Mouse (Mus musculus) neural tube, embryonic 11.5 days (tissue): ENCODE data around the gene Agbl2. TPM values are rescaled to one million over a fixed set of nuclear protein-coding genes. Genes with fewer than 3 reads are reported as not detected.
A peak's percentile ranks its signal among the peaks of the same experiment; 100 is the strongest.

Experiments
- ATAC-seq: fragments of 200-750 bp; cut with Nextera tagmentation; 2 replicates; pipeline ENCODE4 v1.8.0; 2017; ENCODE audit warnings: moderate number of reproducible peaks, mild to moderate bottlenecking, moderate TSS enrichment, moderate library complexity; ENCODE audit not compliant: insufficient read depth, low FRiP score, low TSS enrichment
- DNase-seq: peaks from one replicate; pipeline ENCODE4 v3.0.0-alpha.2; 2015; ENCODE audit warnings: low spot score
- H3K27ac ChIP-seq: fragments of 300-500 bp; sonication (generic); 2 replicates; pipeline ENCODE4 v1.5.1; 2014; ENCODE audit warnings: low read depth, mild to moderate bottlenecking, low read length
- H3K27me3 ChIP-seq: fragments of 300-500 bp; sonication (generic); 2 replicates; pipeline ENCODE4 v1.6.1; 2014; ENCODE audit warnings: mild to moderate bottlenecking, low read length, mixed read lengths; ENCODE audit not compliant: control insufficient read depth, insufficient read depth
- H3K36me3 ChIP-seq: fragments of 300-500 bp; sonication (generic); 2 replicates; pipeline ENCODE4 v1.6.1; 2014; ENCODE audit warnings: mild to moderate bottlenecking, low read length, moderate library complexity, mixed read lengths; ENCODE audit not compliant: control insufficient read depth, insufficient read depth
- H3K4me1 ChIP-seq: fragments of 300-500 bp; sonication (generic); 2 replicates; pipeline ENCODE4 v1.6.1; 2014; ENCODE audit warnings: low read length, mixed read lengths; ENCODE audit not compliant: control insufficient read depth, insufficient read depth
- H3K4me2 ChIP-seq: fragments of 300-500 bp; sonication (generic); 2 replicates; pipeline ENCODE4 v1.6.1; 2014; ENCODE audit warnings: low read depth, mild to moderate bottlenecking, moderate library complexity
- H3K4me3 ChIP-seq: fragments of 300-500 bp; sonication (generic); 2 replicates; pipeline ENCODE4 v1.5.1; 2014; ENCODE audit warnings: low read depth, low read length
- H3K9ac ChIP-seq: fragments of 300-500 bp; sonication (generic); 2 replicates; pipeline ENCODE4 v1.6.1; 2014; ENCODE audit warnings: mild to moderate bottlenecking, low read length
- H3K9me3 ChIP-seq: fragments of 300-500 bp; sonication (generic); 2 replicates; pipeline ENCODE4 v1.6.1; 2016; ENCODE audit warnings: low read length; ENCODE audit not compliant: control insufficient read depth
- WGBS: fragments of 180-500 bp; shearing (Covaris S2); extraction: QIAGEN DNeasy Blood & Tissue Kit; methylation state at CpG from one replicate; pipeline ENCODE4 v1.1.7; 2014; 5-methylcytosine and 5-hydroxymethylcytosine counted together
- polyA plus RNA-seq: library from polyadenylated mRNA; unstranded; fragments of >200 nt; fragmentation: Nextera tagmentation; extraction: Ambion mirVana; gene quantifications from 2 replicates; pipeline ENCODE4 v1.2.1, GENCODE M21; 2014

Gene Agbl2
- polyA plus RNA-seq, 1 experiment from 2014 or later, result 0.37 TPM

DNA sequence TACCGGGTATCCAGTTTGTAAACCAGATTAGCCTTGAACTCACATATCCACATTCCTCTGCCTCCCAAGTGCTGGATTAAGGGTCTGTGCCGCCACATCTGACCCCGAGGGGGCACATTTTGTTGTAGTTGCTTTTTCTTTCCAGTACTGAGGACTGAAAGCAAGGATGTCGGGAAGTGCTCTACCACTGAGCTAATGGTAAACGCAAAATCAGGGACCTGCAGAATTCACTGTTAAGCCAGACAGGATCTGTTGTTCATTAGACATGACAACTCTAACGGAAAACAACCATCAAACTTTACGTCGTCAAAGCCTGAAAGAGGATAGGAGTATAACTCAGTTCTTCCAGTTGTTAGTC is 64.0 kb downstream of the Agbl2 start:
- Histone ChIP-seq H3K9me3 (no peaks in the 10 kb centered on the region), H3K4me2 (peak overlapping the region; percentile 57), H3K36me3 (peaks cover 5% of the 10 kb centered on the region), H3K9ac (peak overlapping the region; percentile 57), H3K27ac (0 out of 2 replicates have a peak overlapping the region, but pooled peaks have one; percentile 11), H3K27me3 (no peaks in the 10 kb centered on the region), H3K4me3 (peak overlapping the region; percentile 65), H3K4me1 (no peaks in the 10 kb centered on the region)
- ATAC-seq (no peak; the same call in none of the 2 replicates), DNase-seq (no peak)
- 5% methylated on average over 8 of the region's 8 CpGs for WGBS

DNA sequence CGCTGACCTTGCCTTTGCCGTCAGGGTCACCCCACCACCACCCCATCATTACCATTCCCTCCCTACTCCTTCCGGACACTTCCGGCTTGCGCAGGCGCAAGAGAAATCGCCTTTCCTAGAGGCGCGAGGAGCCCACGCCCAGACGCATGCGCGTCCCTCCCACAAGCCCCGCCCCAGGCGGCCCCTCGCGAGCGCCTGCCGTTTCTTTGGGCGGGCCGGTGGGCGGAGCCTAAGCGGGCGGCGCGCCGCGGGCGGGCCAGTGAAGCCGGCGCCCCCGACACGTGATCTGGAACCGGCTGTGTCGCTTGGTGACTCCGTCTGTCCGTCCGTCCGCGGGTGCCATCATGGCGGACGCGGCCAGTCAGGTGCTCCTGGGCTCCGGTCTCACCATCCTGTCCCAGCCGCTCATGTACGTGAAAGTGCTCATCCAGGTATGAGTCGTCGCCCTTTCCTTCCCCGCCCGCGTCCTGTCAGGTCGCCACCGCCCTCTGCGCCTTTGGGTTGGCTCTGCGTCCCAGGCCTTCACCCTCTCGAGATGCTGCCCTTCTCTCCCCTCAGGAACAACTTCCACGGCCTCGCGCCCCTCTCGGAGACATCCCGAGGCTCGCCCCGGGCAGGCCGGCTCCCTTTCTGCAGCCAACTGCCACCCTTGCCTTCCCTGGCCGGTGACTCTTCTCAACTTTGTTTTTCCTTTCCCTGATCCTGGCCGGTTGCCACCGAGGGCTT is 64.6 kb downstream of the Agbl2 start, which contains the start of gene Mtch2:
Gene Mtch2 (plus strand): TSS at position 201 of the 726 bp plus-strand sequence.
- Histone ChIP-seq H3K9ac (peak within 1 kb of the TSS; percentile 82), H3K4me3 (peak within 1 kb of the TSS; percentile 65), H3K36me3 (peaks cover 5% of the 10 kb centered on the region), H3K4me1 (no peaks in the 10 kb centered on the region), H3K9me3 (no peaks in the 10 kb centered on the region), H3K4me2 (peak within 1 kb of the TSS; percentile 57), H3K27ac (peak within 1 kb of the TSS; percentile 79; the same call in 1 of the 2 replicates), H3K27me3 (no peaks in the 10 kb centered on the region)
- peak; percentile 100 for DNase-seq
- WGBS, result under 1% methylated on average over 58 of the region's 67 CpGs
- peak; percentile 95 for ATAC-seq

DNA sequence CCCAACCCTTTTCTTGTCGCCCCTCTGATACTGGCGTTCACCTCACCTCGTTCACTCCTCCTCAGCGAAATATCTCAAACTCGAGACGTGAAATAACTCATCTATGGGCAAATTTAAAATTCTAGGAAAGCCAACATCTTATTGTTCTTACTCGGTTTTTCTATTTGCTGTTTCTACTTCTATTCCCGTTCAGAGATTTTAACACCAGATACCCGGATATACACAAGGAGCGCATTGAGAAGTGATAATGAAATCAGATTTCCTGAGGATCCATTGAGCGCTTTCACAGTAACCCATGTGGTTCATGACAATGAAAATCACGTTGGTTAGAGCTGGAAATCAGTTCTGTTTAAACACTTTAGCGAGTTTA is 65.1 kb downstream of the Agbl2 start:
- no peaks in the 10 kb centered on the region for H3K4me1 ChIP-seq
- no peaks in the 10 kb centered on the region for H3K9me3 ChIP-seq
- 2% methylated on average over 13 of the region's 13 CpGs for WGBS
- peak overlapping the region; percentile 82 for H3K9ac ChIP-seq
- peak overlapping the region; percentile 57 for H3K4me2 ChIP-seq
- H3K36me3 ChIP-seq, result peaks cover 5% of the 10 kb centered on the region
- peak overlapping the region; percentile 79; the same call in 1 of the 2 replicates for H3K27ac ChIP-seq
- no peak for ATAC-seq
- no peaks in the 10 kb centered on the region for H3K27me3 ChIP-seq
- no peak for DNase-seq
- peak overlapping the region; percentile 65 for H3K4me3 ChIP-seq

DNA sequence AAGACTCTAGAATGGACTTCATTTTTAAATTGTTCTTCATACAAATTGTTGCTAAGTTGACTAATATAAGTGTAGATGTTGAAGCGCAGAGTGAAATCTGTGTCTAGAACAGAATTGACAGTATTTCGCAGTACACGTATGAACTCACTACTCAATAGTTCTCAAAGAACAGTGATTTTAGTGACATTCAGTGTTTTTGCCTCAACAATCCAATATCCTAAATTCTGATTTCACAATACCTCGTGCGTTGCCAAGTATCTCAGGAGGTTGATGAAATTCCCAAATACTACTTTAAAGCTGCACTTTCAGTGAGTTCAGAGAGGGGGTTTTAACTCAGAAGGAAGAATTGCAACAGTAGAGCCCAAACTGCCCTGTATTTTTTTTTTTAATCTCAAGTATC is 65.8 kb downstream of the Agbl2 start:
- peak overlapping the region; percentile 65 for H3K4me3 ChIP-seq
- ATAC-seq, result no peak
- no peaks in the 10 kb centered on the region for H3K4me1 ChIP-seq
- 93% methylated on average over 5 of the region's 5 CpGs for WGBS
- no peak for DNase-seq
- no peaks in the 10 kb centered on the region for H3K9me3 ChIP-seq
- peaks cover 5% of the 10 kb centered on the region for H3K36me3 ChIP-seq
- H3K27ac ChIP-seq, result no peak overlapping the region
- no peaks in the 10 kb centered on the region for H3K27me3 ChIP-seq
- no peak overlapping the region; the same call in 1 of the 2 replicates for H3K9ac ChIP-seq
- peak overlapping the region; percentile 57 for H3K4me2 ChIP-seq

DNA sequence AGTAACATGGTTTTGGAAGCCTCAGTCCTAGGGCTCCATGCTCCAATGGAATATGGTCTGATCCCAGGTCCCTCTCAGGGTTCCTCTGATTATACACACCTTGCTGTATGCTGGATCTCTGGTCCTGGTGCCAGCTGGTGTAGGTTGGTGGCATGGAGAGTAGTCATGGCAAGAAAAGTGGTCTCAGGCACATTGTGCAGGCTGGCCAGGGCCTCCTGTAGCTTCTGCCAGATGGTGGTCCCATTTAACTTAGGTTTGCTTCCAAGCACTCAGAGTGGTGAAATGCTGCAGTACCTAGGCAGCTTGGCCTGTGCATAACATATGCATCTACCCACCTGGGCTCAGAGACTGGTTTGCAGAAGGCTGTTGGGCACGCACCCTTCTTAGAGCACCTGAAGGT is 67.9 kb downstream of the Agbl2 start:
- H3K27me3 ChIP-seq, result no peaks in the 10 kb centered on the region
- 100% methylated on average over 1 of the region's 1 CpGs for WGBS
- H3K9ac ChIP-seq, result no peak overlapping the region
- DNase-seq (no peak), ATAC-seq (no peak)
- H3K36me3 ChIP-seq, result peaks cover 5% of the 10 kb centered on the region
- H3K4me2 ChIP-seq, result no peak overlapping the region
- no peak overlapping the region for H3K27ac ChIP-seq
- no peaks in the 10 kb centered on the region for H3K4me1 ChIP-seq
- no peak overlapping the region for H3K4me3 ChIP-seq
- H3K9me3 ChIP-seq, result no peaks in the 10 kb centered on the region

DNA sequence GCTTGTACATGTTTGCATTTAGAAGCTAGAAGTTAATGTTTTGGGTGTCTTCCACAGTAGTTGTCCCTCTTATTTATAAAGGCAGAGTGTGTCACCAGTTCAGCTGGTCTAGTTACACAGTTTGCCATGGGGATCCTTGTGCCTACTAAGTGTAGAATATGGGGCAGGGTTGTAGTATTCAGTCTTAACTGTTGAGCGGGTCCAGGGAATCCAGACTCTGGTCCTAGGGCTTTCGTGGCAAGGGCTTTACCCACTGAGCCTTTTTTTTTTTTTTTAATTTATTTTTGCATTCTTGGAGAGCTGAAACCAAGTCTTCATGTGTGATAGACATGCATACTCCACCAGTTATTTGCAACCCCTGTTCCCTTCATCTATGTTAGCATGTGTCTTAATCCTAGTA is 79.0 kb downstream of the Agbl2 start:
- no peak for ATAC-seq
- no peak overlapping the region for H3K9ac ChIP-seq
- H3K9me3 ChIP-seq, result no peaks in the 10 kb centered on the region
- H3K27ac ChIP-seq, result no peak overlapping the region
- H3K4me2 ChIP-seq, result no peak overlapping the region
- no peak for DNase-seq
- no peaks in the 10 kb centered on the region for H3K27me3 ChIP-seq
- no peaks in the 10 kb centered on the region for H3K4me1 ChIP-seq
- 92% methylated on average over 2 of the region's 2 CpGs for WGBS
- peaks cover 5% of the 10 kb centered on the region for H3K36me3 ChIP-seq
- no peak overlapping the region for H3K4me3 ChIP-seq

DNA sequence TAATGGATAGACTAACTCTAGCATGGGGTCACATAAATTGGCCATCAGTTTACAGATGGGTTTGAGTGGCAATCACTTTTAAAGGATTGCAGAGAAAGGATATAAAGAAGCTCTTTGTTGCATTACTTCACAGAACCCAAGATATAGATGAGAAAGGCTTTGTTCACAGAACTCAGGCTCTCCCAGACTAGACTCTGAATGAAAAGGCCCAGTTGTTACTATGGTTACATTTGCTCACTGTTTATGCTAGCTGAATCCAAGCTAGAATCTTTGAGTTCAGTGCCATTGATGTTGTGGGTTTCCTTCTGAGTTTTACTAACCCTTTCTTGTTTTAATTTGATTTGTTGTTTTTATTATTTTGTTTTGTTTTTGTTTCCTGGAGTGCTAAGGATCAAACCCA is 81.7 kb downstream of the Agbl2 start:
- Histone ChIP-seq H3K9ac (no peak overlapping the region), H3K4me1 (no peaks in the 10 kb centered on the region), H3K9me3 (no peaks in the 10 kb centered on the region), H3K4me3 (no peak overlapping the region), H3K36me3 (peaks cover 5% of the 10 kb centered on the region), H3K4me2 (no peak overlapping the region), H3K27me3 (no peaks in the 10 kb centered on the region), H3K27ac (no peak overlapping the region)
- ATAC-seq (peak; percentile 54; the same call in 1 of the 2 replicates), DNase-seq (no peak)

DNA sequence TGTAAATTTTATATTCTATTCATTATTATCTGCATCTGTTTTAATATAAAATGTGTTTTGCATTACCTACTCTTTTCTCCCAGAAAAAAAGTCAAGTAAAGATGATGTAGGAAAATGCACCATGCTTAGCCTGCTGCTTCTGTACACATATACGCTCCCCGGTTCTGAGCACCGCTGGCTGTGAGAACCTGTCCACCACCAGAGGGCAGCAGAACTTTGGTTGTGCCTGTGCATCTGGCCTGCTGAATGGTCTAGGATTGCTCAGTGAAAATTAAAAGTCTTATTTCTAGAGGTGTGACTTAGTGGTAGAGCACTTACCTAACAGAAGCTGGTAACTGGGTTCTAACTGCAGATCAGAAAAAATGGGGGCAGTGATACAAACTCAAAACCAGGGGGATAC is 84.0 kb downstream of the Agbl2 start:
- H3K27me3 ChIP-seq, result no peaks in the 10 kb centered on the region
- H3K36me3 ChIP-seq, result no peaks in the 10 kb centered on the region
- 51% methylated on average over 3 of the region's 3 CpGs for WGBS
- no peak overlapping the region for H3K4me3 ChIP-seq
- peak; percentile 82 for DNase-seq
- H3K9ac ChIP-seq, result no peak overlapping the region
- no peaks in the 10 kb centered on the region for H3K4me1 ChIP-seq
- no peaks in the 10 kb centered on the region for H3K9me3 ChIP-seq
- no peak overlapping the region for H3K27ac ChIP-seq
- ATAC-seq, result peak; percentile 87
- no peak overlapping the region for H3K4me2 ChIP-seq

DNA sequence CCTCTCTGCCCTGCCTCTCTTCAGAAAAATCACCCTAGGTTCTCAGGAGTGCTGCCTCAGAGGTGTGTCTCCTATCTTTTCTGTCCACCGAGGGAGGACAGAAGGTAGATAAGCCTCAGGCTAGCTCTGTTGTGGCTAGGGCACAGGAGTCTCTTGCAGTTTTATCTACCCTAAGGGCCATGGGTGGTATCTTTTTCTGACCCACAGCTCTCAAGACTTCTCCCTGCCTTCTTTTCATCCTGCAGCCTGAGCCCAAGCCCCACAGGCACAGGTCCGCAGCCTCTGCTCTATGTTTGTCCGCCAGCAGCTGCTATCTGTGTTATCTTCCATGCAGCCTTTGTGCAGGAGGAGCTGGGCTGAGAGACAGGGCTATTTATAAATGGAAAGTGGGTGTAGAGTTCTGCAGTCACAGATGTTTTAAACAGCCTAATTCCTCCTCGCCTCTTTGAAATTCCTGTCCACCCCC is 87.6 kb downstream of the Agbl2 start:
- ATAC-seq, result no peak
- WGBS, result 54% methylated on average over 4 of the region's 4 CpGs

More for the DNA sequence above, 87.6 kb downstream of the Agbl2 start:
- no peak overlapping the region for H3K27ac ChIP-seq
- no peaks in the 10 kb centered on the region for H3K36me3 ChIP-seq
- no peak overlapping the region for H3K9ac ChIP-seq
- no peaks in the 10 kb centered on the region for H3K27me3 ChIP-seq
- no peak for DNase-seq
- H3K9me3 ChIP-seq, result no peaks in the 10 kb centered on the region
- H3K4me1 ChIP-seq, result no peaks in the 10 kb centered on the region
- no peak overlapping the region for H3K4me2 ChIP-seq
- H3K4me3 ChIP-seq, result no peak overlapping the region
